Mouse (Mus musculus) MEL (cell line): Measurements from ENCODE around the gene Ttc17.

Experiments used
- POLR2A ChIP-seq, 2 experiments: IDR thresholded peaks; 2 replicates each; pipeline ENCODE4 v1.6.1; 2011 to 2012; ENCODE audit warnings: low read length in 2 of 2, mild to moderate bottlenecking in 2 of 2, control low read depth in 1 of 2, improper control_type of control experiment in 1 of 2, low read depth in 1 of 2, moderate library complexity in 1 of 2; ENCODE audit not compliant: control insufficient read depth in 1 of 2, insufficient read depth in 1 of 2, poor library complexity in 1 of 2
- RCOR1 ChIP-seq: IDR thresholded peaks from 2 replicates; pipeline ENCODE4 v1.6.1; 2012; ENCODE audit warnings: low read depth, mild to moderate bottlenecking, inconsistent platforms, low read length, improper control_type of control experiment

- TF ChIP-seq POLR2A (IDR thresholded peaks at IDR 0.05; ENCODE audit: control insufficient read depth in 1 of 2, insufficient read depth in 1 of 2, low read depth in 1 of 2, low read length in 2 of 2, poor library complexity in 1 of 2) = no peak
- TF ChIP-seq RCOR1 = no peak
These were observed 65.7 kb downstream of the Ttc17 start for GRCm38 (mm10) chr2:94340769-94341168.
